Mouse (Mus musculus) heart, postnatal 4 days (tissue): ENCODE measurements around the gene Stk39. TPM values are rescaled to one million over a fixed set of nuclear protein-coding genes. Genes with fewer than 3 reads are reported as not detected.

Source experiments
- DNase-seq: peaks from one replicate; pipeline ENCODE4 v3.0.0; 2021
- total RNA-seq, 2 experiments: library from RNA; stranded (reverse); gene quantifications; 2 replicates each; pipeline ENCODE4 v1.2.3; 2021

Stk39 gene
- total RNA-seq, 2 experiments from 2014 or later = 160 to 163 TPM

DNA sequence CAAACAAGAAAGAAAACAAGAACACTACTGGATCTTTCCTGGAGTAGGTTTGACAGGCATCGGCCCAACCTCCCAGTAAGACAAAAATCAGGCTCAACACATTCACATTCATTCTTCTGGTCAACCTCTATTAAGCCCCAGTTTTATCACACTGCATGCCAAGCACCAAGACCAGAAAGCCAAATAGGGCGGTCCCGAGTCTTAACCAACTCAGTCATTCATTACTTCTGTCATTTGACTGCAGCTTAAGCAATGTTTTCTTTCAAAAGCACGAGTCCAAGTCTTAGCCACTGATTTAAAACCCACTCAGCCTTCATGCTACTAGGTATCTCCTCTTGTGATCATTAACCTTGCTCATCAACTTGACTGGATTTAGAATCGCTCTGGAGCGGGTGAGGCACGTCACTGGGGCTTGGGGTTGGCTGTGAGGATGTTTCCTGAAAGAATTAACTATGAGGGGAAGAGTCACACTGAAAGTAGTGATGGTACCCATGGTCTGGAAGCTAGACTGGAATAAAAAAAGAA is 129.9 kb downstream of the Stk39 start:
- DNase-seq = no peak

DNA sequence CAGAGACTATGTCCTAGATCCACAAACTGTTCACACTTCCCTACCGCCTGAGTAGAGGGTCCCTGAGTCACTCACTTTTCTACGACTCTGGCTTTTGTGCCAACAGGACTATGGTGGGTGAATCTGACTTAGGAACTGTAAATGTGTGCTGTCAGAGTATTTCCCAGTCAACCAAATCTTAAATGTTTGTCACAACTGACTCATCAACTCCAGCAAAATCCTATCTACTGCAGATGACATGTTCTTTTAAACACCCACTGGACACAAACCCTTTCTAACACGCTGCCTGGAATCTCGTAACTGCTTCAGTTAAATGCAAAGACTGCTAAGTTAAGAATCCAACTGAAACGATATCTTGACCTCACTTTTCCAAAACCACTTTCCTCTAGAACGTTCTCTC is 135.2 kb downstream of the Stk39 start:
- no peak for DNase-seq

DNA sequence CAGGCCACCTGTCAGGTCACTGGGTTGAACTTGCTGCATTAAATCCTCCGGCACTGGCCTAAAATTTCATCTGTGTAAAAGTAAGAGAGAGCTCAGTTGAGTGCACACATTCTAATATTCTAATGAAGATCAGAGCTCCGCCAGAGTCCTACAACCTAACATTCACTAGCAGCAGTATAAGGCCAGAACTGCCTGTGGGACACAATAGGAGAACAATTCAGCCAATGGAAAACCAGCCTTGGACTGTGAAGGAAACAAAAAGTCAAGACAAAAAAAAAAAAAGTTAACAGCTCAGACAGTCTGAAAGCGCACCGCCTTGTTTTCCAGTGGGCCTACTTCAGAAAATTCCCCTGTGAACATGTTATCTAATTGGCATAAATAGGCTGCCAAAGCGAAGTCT is 137.1 kb downstream of the Stk39 start:
- DNase-seq = no peak

DNA sequence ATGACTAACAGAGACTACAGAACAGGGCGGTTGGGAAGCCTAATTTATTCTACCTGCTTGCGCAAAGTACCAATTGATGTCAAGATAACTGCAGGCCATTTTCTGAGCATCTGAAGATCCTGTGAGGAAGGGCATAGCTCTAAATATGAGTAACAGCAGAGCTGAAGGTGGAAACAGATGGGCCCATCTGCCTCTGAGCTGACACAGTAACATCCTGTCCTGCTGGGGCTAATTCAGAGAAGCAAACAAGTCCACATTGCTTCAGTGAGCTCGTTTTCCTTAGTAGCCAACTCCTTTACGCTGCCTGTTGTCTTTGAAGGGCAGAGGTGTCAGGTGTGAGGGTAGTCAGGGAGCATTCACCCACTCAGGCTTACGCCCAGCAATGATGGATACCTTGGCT is 146.8 kb downstream of the Stk39 start:
- DNase-seq = no peak

DNA sequence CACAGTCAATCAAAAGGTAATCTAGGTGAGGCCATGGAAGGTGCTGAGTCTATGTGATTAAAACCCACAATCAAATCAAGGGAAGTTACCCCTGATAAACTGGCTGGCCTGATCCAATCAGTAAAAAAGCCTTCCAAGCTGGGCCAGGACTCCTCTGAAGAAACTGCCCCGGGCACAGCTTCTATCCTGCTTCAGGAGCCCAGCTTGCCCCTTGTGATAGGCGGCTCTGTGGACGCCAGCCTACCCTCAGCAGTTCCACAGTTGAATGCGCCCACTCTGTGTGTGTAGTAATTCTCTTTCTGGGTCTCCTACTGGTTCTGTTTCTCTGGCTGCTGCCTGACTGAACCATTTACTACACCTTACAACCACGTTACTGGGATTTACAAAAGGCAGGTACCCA is 150.8 kb downstream of the Stk39 start:
- no peak for DNase-seq

- DNase-seq = peak; percentile 14
These were observed 151.4 kb downstream of the Stk39 start for GRCm38 (mm10) chr2:68320670-68321069.

- DNase-seq = no peak
These were observed 153.6 kb downstream of the Stk39 start for GRCm38 (mm10) chr2:68318452-68318851.

- DNase-seq = no peak
These were observed 154.2 kb downstream of the Stk39 start for GRCm38 (mm10) chr2:68317895-68318294.

DNA sequence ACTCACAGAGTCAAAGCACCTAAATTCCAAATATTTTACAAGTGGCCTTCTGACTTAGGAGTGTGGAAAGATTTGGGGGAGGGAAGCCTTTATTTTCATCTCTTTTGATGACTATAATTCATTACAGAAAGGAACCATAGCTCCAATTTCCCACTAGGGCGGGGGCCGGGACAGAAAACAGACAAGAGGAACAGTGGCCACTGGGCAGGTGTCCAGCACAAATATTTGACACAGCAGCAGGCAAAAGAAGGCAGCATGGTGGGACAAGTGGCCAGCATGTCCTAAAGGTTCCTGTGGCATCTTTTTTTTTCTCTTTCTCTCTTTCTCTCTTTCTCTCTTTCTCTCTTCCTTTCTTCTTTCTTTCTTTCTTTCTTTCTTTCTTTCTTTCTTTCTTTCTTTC is 154.6 kb downstream of the Stk39 start:
- DNase-seq = peak; percentile 48

DNA sequence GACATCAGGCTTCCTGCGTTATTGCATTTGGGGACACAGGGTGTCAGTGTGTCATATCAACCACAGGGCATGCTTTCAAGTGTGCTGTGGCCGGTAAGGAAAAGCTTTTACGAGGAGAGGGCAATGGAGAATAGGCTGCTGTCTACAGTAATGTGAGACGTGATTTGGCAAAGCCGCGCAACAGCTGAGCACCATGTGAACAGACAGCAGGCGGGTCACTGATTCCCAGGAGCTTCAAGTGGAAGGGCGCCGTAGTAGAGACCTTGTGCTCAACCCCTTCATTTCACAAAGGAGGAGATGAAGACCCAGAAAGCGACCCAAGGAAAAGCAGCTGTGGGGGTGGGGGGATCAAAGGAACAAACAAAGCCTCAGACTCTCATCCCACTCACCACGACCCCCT is 156.8 kb downstream of the Stk39 start:
- DNase-seq = peak; percentile 20

- peak; percentile 57 for DNase-seq
These were observed 161.9 kb downstream of the Stk39 start for GRCm38 (mm10) chr2:68310121-68310520.

DNA sequence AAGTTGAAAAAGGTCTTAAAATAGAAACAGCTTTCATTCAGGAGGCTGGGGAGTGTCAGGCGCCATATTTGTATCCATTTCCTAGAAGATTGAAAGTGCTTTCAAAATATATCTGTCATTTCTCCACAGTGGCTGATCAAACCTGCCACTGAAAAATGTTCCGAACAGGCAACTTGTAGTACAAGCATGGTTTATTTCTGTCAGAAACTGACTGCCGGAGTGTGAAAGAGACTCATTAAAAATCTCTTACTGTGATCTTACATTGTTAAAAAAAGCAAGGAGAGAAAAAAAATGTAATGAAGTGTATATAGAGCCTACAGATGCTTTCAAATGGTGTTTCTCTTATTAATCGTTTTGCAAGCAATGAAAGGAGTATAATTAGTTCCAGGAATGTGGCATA is 165.5 kb downstream of the Stk39 start:
- no peak for DNase-seq

DNA sequence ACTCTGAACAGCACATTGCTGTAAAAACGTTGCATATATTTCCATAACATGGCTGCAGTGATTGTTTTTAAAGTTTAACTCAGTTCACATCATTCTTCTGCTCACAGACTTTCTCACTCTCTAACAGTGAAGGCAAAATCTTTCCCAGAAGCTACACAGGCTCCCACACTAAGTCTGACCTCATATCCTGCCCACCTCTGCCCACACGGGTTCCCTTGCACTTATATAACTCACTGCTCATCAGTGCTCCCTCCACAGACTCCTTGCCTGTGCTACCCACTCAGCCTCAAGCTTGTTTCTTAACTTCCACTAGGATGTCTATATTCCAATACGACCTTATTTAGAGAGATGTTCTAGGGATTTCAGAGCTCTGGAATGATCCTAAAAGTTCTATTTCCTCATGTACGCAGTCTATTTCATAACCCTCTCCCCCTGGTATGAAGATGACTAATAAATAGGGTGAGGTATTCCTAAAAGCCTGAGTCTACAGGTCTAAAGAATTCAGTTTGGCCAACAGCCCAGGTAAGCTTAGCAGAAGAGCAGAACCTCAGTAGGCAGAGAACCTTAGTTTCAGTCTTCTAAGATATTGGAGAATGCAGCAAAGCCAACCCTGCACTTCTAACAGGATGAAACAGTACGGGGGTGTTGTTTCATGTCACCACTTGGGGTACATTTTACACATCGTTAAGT is 167.2 kb downstream of the Stk39 start:
- DNase-seq = no peak

DNA sequence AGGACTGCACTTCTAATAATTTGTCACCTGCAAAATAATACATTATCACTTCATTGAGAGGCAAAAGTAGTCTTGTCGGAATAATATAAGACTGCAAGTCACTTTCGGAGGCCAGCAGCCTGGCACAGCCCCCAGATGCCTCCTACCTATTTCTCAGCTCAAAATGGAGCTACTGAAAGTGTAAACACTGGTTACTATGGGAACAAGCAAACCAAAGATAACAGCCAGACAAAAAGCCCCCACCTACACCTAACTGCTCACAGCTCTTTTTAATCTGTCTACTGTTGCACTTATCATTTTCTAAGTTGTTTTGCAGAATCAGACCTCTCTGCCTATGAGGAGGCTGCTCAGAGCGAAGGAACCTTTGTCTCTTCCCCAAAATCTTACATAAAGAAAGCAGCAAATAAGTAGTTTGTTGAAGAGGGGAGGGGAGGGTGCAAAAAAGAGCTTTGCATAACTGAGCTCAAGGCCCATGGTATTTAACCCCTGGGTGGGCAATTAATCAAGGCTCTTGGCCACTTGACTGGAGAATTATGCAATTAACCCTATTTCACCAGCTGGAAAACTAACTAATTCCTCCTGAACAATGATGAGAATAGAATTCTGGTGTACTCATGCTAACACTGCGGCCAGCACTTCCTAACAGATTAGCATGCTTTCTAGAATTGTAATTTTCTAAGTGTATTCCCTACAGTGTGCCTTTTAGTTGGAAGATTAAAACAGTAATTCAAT is 170.1 kb downstream of the Stk39 start:
- peak; percentile 24 for DNase-seq

DNA sequence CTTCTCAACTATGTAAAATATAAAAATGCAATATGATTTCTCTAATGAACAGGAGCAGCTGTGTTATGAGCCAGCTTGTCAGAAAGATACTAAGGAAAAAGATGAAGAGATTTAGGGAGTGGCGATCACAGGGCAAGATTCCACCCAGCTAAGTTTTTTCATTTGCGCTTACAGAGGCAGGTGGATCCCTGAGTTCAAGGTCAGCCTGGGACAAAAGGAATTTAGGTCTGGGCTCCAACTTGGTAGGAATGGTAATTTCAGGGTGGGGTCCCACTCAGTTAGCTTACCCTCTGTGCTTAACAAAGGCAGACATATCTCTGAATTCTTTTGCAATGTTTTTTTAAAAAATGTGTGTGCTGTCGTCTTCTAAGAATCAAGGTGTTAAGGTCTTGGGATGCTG is 173.7 kb downstream of the Stk39 start:
- no peak for DNase-seq

- no peak for DNase-seq
These were observed 174.1 kb downstream of the Stk39 start for GRCm38 (mm10) chr2:68297955-68298354.

DNA sequence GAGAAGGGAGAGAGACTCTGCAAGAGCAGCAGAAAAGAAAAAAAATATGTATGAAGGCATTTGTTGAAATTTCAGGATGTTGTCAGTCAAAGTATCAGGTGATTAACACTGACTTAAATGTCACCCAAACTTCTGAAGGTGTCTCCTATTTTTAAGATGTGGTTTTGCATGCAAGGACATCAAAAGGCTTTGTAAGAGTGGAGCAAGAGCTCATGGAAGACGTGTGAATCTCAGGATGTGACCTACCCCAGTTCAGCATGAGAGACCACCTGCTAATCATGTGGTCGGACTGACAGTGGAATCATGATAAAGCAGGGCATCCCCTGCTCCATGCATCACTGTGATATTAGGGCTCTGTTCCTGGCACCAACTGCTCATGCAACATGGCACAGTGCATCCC is 175.3 kb downstream of the Stk39 start:
- DNase-seq = no peak

GRCm38 (mm10) chr2:68292539-68293320 is 179.3 kb downstream of the Stk39 start:
- no peak for DNase-seq

GRCm38 (mm10) chr2:68291895-68292294 is 180.2 kb downstream of the Stk39 start:
- no peak for DNase-seq

GRCm38 (mm10) chr2:68289961-68290360 is 182.1 kb downstream of the Stk39 start:
- no peak for DNase-seq

DNA sequence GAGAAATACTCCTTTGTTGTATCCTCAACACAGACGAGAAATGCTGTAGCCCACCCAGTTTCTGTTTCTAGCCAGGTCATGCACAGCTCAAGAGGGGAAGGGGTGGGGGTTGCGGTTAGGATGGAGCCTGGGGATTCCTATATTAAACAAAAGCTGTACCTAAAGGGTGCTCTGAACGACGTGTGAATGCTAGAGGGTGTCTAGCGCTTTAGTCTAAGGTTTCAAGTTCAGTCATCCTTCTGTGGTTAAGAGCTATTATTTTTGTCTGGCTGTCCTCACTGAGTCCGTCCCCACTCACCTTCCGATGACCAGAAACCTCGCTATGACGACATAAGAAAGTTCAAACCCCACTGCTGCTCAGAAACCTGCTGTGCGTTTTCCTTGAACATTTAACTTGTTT is 182.9 kb downstream of the Stk39 start:
- no peak for DNase-seq

DNA sequence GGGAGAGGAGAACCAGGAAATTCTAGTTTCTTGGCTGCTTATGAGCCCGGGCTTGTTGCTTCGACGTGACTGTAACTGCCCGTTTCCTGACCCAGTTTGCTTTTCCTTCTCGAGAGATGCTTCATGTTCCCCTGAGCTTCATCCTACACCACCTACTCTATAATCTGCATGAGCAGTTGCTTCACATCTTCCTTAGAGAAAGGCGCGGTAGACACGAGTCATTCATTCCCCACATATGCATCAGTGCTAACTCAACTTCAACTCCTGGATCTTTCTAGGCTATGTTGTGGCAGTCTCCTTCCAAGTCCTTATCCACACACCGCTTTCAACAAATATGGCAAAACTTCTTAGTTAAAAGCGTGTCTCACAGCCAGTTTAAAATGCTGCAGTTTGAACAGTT is 184.0 kb downstream of the Stk39 start:
- no peak for DNase-seq

DNA sequence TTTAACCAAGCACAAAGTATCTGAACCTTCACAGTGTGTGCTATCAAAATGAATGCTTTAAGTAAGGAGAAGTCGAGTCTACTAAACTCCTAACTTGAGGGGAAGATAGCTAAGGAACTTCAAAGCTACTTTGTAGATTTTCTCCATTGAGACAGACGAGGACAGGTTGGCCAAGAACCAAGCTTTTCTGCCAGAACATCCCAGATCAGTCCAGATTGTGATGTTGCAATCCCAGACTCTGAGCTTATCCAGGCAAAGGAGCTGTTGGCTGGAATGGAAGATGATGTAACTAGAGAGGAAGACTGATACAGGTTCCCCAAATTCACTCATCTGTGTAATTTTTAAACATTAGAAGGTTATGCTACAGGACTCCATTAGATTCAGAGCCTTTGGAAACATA is 187.7 kb downstream of the Stk39 start:
- no peak for DNase-seq
